Mouse (Mus musculus) splenic B cell, adult 2 months (primary cell): ENCODE results near the gene Prr15l.

ENCODE experiments used
- DNase-seq: peaks from one replicate; pipeline ENCODE4 v3.0.0-alpha.2; 2011; ENCODE audit warnings: low read depth, low spot score
- H3K27me3 ChIP-seq: 2 replicates; pipeline ENCODE4 v1.6.1; 2012; ENCODE audit warnings: mild to moderate bottlenecking, low read length, moderate library complexity, mixed read lengths; ENCODE audit not compliant: control insufficient read depth, poor library complexity, insufficient read depth, severe bottlenecking
- H3K36me3 ChIP-seq: 2 replicates; pipeline ENCODE4 v1.6.1; 2012; ENCODE audit warnings: mild to moderate bottlenecking, low read length, moderate library complexity, mixed read lengths; ENCODE audit not compliant: control insufficient read depth, poor library complexity, insufficient read depth, severe bottlenecking

Gene Prr15l

GRCm38 (mm10) chr11:96928088-96928487, at the start of gene Prr15l:
TSS of gene Prr15l (plus strand) at chr11:96928104.
- H3K27me3 ChIP-seq, result no peaks in the 10 kb centered on the region
- H3K36me3 ChIP-seq, result no peaks in the 10 kb centered on the region
- no peak for DNase-seq

GRCm38 (mm10) chr11:96878715-96879114, 49.2 kb upstream of the Prr15l start:
- H3K27me3 ChIP-seq, result peaks cover 2% of the 10 kb centered on the region
- DNase-seq, result no peak
- no peaks in the 10 kb centered on the region for H3K36me3 ChIP-seq

GRCm38 (mm10) chr11:96879359-96879758, 48.5 kb upstream of the Prr15l start:
- no peaks in the 10 kb centered on the region for H3K36me3 ChIP-seq
- DNase-seq, result no peak
- H3K27me3 ChIP-seq, result peaks cover 2% of the 10 kb centered on the region

DNA sequence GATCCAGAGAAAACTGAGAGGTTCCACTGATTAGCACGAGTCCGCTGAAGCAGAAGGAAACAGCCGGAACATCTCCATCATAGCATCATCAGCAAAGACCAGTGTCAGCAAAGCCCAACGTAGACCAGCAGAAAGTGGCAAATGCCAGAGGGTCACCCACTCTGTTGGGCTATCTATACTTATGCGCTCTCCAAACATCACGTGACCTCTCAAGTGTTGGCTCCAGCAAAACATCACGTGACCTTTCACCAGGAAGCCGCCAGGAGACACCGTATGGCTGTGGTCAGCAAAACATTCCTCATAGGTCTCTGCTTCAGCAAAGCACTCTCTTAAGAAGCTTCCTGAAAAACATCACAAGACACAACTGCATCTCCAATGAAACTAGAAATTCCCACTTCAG, 47.6 kb upstream of the Prr15l start:
- Histone ChIP-seq H3K27me3 (peaks cover 2% of the 10 kb centered on the region), H3K36me3 (no peaks in the 10 kb centered on the region)
- DNase-seq, result no peak

DNA sequence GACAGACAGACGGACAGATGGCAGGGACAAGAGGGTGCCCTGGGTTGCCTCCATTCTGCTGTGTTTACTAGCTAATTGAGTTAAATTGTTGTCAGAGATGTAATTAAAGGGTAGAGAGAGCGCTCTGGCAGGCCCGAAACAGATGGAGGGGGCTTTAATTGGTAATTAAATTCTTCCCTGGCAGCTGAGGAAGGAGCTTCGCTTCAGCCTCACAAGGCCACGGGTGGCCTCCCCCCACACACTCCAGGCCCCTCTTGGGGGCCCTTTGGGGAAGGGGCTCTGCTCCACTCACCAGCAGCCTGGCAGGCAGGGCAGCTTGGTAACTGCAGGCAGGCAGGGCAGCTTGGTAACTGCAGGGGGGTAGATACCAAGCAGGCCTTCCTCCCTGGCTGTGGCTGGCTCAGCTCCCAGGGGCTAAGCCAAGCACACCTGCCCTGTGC, 42.0 kb upstream of the Prr15l start:
- DNase-seq, result no peak

GRCm38 (mm10) chr11:96886942-96887546, 40.9 kb upstream of the Prr15l start:
- no peaks in the 10 kb centered on the region for H3K27me3 ChIP-seq
- no peak for DNase-seq
- H3K36me3 ChIP-seq, result no peaks in the 10 kb centered on the region

More for the DNA sequence above, 42.0 kb upstream of the Prr15l start:
- H3K27me3 ChIP-seq, result no peaks in the 10 kb centered on the region
- H3K36me3 ChIP-seq, result no peaks in the 10 kb centered on the region

DNA sequence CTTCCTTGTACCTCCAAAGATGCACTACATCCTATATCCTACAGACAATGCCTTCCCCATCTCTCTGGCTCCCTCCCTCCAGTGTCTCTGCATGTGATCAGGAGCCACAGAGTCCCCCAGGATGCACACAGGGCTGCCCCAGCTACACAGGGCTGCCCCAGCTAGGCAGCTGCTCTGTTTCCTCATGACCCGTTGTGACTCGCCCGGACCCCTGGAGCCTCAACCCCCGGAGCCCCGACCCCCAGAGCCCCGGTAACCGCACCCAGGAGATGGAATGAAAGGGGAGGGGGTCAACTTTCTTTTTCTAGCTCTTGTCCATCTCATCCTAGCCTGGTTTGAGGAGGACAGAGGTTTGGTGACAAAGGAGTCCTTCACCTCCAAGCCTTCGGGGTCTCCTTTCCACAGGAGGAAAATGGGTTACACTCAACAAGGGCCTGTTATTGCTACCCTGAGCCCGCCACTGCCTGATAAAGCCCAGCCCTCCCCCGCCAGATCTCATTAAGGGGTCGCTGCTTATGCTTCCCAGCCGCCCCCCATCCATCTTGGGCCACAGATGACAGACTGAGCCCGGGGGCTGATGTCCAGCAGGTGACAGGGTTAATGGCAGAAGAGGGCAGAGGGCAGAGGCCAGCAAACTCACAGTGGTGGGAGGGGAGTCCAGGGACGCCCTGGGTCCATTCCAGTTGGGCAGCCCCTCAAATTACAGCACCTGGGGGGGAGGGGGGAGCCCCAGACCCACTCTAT, 35.9 kb upstream of the Prr15l start:
- no peaks in the 10 kb centered on the region for H3K27me3 ChIP-seq
- no peak for DNase-seq
- H3K36me3 ChIP-seq, result no peaks in the 10 kb centered on the region

DNA sequence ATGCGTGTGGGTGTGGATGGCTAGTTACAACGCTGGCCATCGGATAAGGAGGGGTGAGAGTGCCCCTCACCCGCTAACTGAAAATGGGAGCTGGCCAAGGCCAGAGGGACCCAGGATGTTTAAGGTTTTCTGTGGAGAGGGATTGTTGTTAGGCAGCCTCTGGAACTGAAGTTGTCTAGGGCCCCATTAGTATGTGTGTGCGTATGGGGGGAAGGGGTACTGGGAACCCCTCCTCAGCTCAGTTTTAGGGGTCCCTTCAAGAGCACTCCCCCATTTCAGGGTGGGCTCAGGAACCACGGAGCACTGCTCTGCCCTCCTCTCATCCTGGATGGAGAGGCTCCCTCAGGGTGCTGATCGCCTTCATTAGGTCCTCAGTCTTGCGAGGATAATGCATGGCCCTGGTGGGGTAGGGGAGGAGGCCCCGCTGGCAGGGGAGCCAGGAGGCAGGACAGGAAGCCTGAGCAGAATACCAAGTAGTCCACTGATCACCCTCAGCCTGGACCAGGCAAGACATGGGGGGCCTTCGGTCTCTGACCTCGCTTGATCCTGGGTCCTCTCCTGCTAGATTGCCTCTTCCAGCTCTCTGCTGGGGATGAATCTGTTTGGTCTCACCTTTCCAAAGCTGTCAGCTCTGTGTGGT, 34.6 kb upstream of the Prr15l start:
- no peaks in the 10 kb centered on the region for H3K36me3 ChIP-seq
- no peak for DNase-seq
- no peaks in the 10 kb centered on the region for H3K27me3 ChIP-seq

DNA sequence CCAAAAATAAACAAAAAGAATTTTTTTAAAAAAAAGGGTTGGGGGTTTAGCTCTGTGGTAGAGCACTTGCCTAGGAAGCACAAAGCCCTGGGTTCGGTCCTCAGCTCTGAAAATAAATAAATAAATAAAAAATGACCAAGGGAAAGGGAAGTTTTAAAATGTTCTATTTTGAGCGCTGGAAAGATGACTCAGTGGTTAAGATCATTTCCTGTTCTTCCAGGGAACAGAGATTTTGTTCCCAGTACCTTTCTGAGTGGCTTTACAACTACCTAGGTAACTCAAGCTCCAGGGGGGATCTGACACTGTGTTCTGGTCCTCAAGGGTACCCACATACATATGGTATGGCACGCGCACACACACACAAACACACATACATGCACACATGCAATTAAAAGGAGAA, 32.0 kb upstream of the Prr15l start:
- H3K36me3 ChIP-seq, result no peaks in the 10 kb centered on the region
- no peak for DNase-seq
- no peaks in the 10 kb centered on the region for H3K27me3 ChIP-seq

- Histone ChIP-seq H3K27me3 (no peaks in the 10 kb centered on the region), H3K36me3 (no peaks in the 10 kb centered on the region)
- DNase-seq, result no peak
Observed at GRCm38 (mm10) chr11:96899449-96900306, 28.2 kb upstream of the Prr15l start.

- Histone ChIP-seq H3K36me3 (no peaks in the 10 kb centered on the region), H3K27me3 (no peaks in the 10 kb centered on the region)
- DNase-seq, result no peak
Observed at GRCm38 (mm10) chr11:96901332-96901731, 26.6 kb upstream of the Prr15l start.

DNA sequence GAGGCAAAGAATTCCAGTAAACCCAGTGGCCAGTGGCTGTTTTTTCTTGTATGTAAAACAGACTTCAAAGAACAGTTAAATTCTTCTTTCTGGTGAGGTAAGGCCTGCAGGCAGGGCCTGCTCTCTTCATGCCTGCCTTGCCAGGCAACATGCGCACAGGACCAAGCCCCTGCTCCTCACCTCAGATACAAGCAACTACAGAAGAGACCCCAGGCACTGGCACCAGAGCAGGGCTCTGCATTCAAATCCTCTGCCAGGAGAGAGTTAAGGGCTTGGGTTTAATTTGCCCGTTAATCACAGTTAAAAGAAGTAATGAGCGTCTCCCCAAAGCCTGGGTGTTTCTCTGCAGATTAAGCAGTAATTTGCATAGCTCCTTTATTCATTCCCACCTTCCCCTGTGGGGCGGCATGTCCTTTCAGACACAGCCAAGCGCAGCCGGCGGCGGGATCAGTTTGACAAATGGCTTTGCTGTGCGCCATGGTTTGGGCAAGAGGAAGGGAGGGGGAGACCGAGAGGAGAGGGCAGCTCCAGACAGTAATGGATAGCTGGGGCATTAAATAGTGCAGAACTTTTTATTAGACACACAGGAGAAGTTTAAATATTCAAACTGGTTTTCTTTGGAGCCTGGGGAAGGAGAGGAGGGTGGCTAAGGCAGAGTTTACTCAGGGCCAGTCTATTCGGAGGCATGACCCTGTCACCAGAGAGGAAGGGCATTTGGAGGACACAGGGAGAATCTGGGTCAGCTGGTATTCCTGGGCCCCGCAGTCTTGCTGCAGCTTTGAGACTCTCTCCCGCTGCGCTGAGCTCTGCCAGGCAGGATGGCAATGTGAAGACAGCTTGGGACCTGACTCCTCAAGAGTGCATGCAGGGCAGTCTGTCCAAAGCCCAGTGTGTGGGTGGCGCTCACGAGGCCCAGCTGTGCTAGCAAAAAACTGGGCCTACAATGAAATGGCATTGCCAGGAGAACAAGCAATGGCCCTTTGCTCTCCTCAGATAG, 25.0 kb upstream of the Prr15l start:
- Histone ChIP-seq H3K36me3 (no peaks in the 10 kb centered on the region), H3K27me3 (no peaks in the 10 kb centered on the region)
- DNase-seq, result no peak

GRCm38 (mm10) chr11:96906431-96907161, 21.3 kb upstream of the Prr15l start:
- H3K36me3 ChIP-seq, result no peaks in the 10 kb centered on the region; the same call in none of the 2 replicates
- no peaks in the 10 kb centered on the region for H3K27me3 ChIP-seq
- DNase-seq, result no peak
